Mouse (Mus musculus) heart, adult 2 months (tissue): Measurements from ENCODE around the gene Rassf10. TPM values are rescaled to one million over a fixed set of nuclear protein-coding genes. Genes with fewer than 3 reads are reported as not detected.

ENCODE experiments used
- DNase-seq, 2 experiments: peaks; one replicate each; pipeline ENCODE4 v3.0.0; 2021
- H3K27ac ChIP-seq: fragments of 200-600 bp; 2 replicates; pipeline ENCODE4 v1.8.1; 2022
- H3K27me3 ChIP-seq: fragments of 200-500 bp; 2 replicates; pipeline ENCODE4 v1.6.1; 2012; ENCODE audit warnings: mild to moderate bottlenecking, low read length, inconsistent platforms, mixed read lengths; ENCODE audit not compliant: control insufficient read depth, insufficient read depth
- H3K36me3 ChIP-seq: fragments of 200-500 bp; 2 replicates; pipeline ENCODE4 v1.6.1; 2012; ENCODE audit warnings: low read length, inconsistent platforms; ENCODE audit not compliant: control insufficient read depth, insufficient read depth
- H3K4me1 ChIP-seq: fragments of 200-500 bp; 2 replicates; pipeline ENCODE4 v1.6.1; 2011; ENCODE audit warnings: low read length; ENCODE audit not compliant: control insufficient read depth, insufficient read depth
- H3K4me3 ChIP-seq: fragments of 200-600 bp; 2 replicates; pipeline ENCODE4 v1.8.1; 2022
- H3K79me2 ChIP-seq: fragments of 200-500 bp; replicated peaks from 2 replicates; pipeline ENCODE4 v1.6.1; 2012; ENCODE audit warnings: mild to moderate bottlenecking, inconsistent platforms, low read length, moderate library complexity, mixed read lengths; ENCODE audit not compliant: control insufficient read depth, insufficient read depth
- H3K9ac ChIP-seq: fragments of 200-500 bp; 2 replicates; pipeline ENCODE4 v1.6.1; 2012; ENCODE audit warnings: low read depth, mild to moderate bottlenecking, control low read depth, inconsistent platforms, low read length, mixed read lengths
- CTCF ChIP-seq: fragments of 200-600 bp; IDR thresholded peaks from 2 replicates; pipeline ENCODE4 v1.8.1; 2022; ENCODE audit warnings: antibody characterized with exemption, mild to moderate bottlenecking, moderate library complexity
- EP300 ChIP-seq: fragments of 200-500 bp; IDR thresholded peaks from 2 replicates; pipeline ENCODE4 v1.6.1; 2011; ENCODE audit warnings: low read depth, low read length, control low read depth; ENCODE audit not compliant: insufficient read depth
- POLR2A ChIP-seq: fragments of 200-500 bp; IDR thresholded peaks from 2 replicates; pipeline ENCODE4 v1.6.1; 2011; ENCODE audit warnings: mild to moderate bottlenecking, low read depth, low read length, control low read depth; ENCODE audit not compliant: insufficient read depth
- whole genome bisulfite sequencing: fragments of 180-500 bp; shearing (Covaris S2); methylation state at CpG from one replicate; pipeline ENCODE4 v1.1.7; 2018; 5-methylcytosine and 5-hydroxymethylcytosine counted together
- intact Hi-C: fragments of 180-260 bp; cut with DNase I; formaldehyde crosslinking; loops from one replicate; pipeline ENCODE4 v1.15.1; 2025
- long read RNA-seq: library from polyadenylated mRNA; stranded (forward); transcript quantifications from one replicate; pipeline ENCODE4 v2.0.0, GENCODE M21; 2021
- polyA plus RNA-seq: library from polyadenylated mRNA; depleted of rRNA; stranded (reverse); fragments of >200 nt; gene quantifications from 2 replicates; pipeline ENCODE4 v1.2.3, GENCODE M21; 2012; rRNA removed
- total RNA-seq, 2 experiments: library from RNA; stranded (reverse); gene quantifications; 2 replicates each; pipeline ENCODE4 v1.2.3; 2021

Rassf10 gene
- total RNA-seq (1 to 10 TPM in 1 of 2 experiments, under 1 TPM in 1; 0.96 to 1.3 TPM), polyA plus RNA-seq (0.74 and 1.00 TPM in 2 replicates)
- long read RNA-seq, partial matches to known transcripts = 0 of 3 reads
- long read RNA-seq, other reads (novel, unspliced or antisense) = 0 of 3 reads

- intact Hi-C loops = no loop called here
- TF ChIP-seq EP300 (no peak), CTCF (0 out of 2 replicates have a peak, but pooled peaks have one; percentile 4), POLR2A (peak; percentile 91)
- Histone ChIP-seq H3K27ac (peak within 1 kb of the TSS; percentile 61), H3K79me2 (no peaks in the 10 kb centered on the region), H3K4me3 (peak within 1 kb of the TSS; percentile 63), H3K4me1 (no peaks in the 10 kb centered on the region; the same call in 1 of the 2 replicates), H3K36me3 (no peaks in the 10 kb centered on the region), H3K9ac (peak within 1 kb of the TSS; percentile 76), H3K27me3 (peaks cover 5% of the 10 kb centered on the region; the same call in 1 of the 2 replicates)
- WGBS = 1% methylated on average over 41 of the region's 41 CpGs
- peak; percentile 85 to 89 for DNase-seq
These were observed at the start of gene Rassf10 for GRCm38 (mm10) chr7:112953777-112954291. Gene Rassf10, plus strand, starts transcription at chr7:112953962.

DNA sequence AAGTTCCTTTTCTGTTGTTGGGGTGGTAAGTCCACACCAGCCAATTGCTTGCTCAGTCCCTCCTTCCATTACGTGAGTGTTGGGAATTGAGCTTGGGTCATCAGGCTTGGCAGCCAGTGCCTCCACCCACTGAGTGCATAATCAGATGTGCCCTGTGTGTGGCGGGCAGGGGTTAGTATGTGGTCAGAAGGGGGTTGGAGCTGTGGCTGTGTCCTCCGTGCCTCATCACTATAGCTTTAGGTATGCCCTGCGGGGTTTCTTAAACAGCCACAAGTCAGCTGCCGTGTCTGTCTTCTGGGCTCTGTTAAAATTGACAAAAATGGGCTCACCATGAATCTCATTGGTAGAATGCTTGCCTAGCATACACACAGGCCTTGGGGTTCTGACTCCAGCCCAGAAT, 46.9 kb upstream of the Rassf10 start:
- Histone ChIP-seq H3K4me1 (no peaks in the 10 kb centered on the region), H3K27ac (no peak overlapping the region), H3K36me3 (no peaks in the 10 kb centered on the region), H3K27me3 (no peaks in the 10 kb centered on the region), H3K79me2 (no peaks in the 10 kb centered on the region), H3K9ac (no peak overlapping the region), H3K4me3 (no peak overlapping the region)
- intact Hi-C loops = no loop called here
- 92% methylated on average over 5 of the region's 5 CpGs for WGBS
- no peak for DNase-seq
- TF ChIP-seq POLR2A = no peak

- Histone ChIP-seq H3K36me3 (no peaks in the 10 kb centered on the region), H3K79me2 (no peaks in the 10 kb centered on the region), H3K4me1 (no peaks in the 10 kb centered on the region), H3K27me3 (no peaks in the 10 kb centered on the region), H3K27ac (no peak overlapping the region), H3K4me3 (no peak overlapping the region), H3K9ac (no peak overlapping the region)
- no peak for TF ChIP-seq CTCF
- no peak for TF ChIP-seq EP300
- no peak for TF ChIP-seq POLR2A
- intact Hi-C loops = no loop called here
- 78% methylated on average over 2 of the region's 2 CpGs for WGBS
- no peak for DNase-seq
These were observed 46.3 kb upstream of the Rassf10 start for GRCm38 (mm10) chr7:112907468-112907867.

GRCm38 (mm10) chr7:112909164-112909563, 44.6 kb upstream of the Rassf10 start:
- no peaks in the 10 kb centered on the region for H3K36me3 ChIP-seq
- 77% methylated on average over 10 of the region's 10 CpGs for WGBS
- H3K27ac ChIP-seq = no peak overlapping the region
- H3K4me1 ChIP-seq = no peaks in the 10 kb centered on the region
- H3K79me2 ChIP-seq = no peaks in the 10 kb centered on the region
- H3K9ac ChIP-seq = no peak overlapping the region
- H3K27me3 ChIP-seq = no peaks in the 10 kb centered on the region
- no peak overlapping the region for H3K4me3 ChIP-seq
- TF ChIP-seq POLR2A (no peak), EP300 (no peak), CTCF (no peak)
- DNase-seq = no peak
- intact Hi-C loops = no loop called here

- intact Hi-C loops = no loop called here
- H3K27me3 ChIP-seq = no peaks in the 10 kb centered on the region
- 89% methylated on average over 3 of the region's 3 CpGs for WGBS
These were observed 40.8 kb upstream of the Rassf10 start for GRCm38 (mm10) chr7:112912969-112913368.

DNA sequence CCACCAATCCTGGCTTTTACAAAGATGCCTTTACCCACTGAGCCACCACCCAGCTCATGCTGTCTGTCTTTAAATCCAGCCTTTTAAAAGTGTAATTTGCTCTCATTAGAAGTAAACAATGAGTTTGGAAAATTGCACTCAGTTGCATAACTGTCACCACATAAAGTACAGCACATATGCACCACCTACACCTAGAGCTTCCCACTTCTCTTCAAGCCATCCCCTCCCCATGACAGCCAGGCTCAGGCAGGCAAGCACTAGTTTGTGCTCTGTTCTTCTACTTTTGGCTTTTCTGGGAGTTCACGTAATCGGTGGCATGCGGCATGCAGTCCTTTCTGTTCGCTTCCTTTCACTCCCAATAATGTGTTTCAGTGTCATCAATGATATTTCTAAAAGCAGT, 38.2 kb upstream of the Rassf10 start:
- Histone ChIP-seq H3K9ac (no peak overlapping the region), H3K27ac (no peak overlapping the region), H3K4me3 (no peak overlapping the region), H3K27me3 (no peaks in the 10 kb centered on the region), H3K79me2 (no peaks in the 10 kb centered on the region), H3K36me3 (no peaks in the 10 kb centered on the region), H3K4me1 (no peaks in the 10 kb centered on the region)
- TF ChIP-seq EP300 (no peak), POLR2A (no peak), CTCF (no peak)
- 95% methylated on average over 4 of the region's 4 CpGs for WGBS
- intact Hi-C loops = loop anchor here (5.0 kb wide), 1 partner anchor 352 kb away; no protein-coding TSS in a partner anchor
- no peak for DNase-seq

More at GRCm38 (mm10) chr7:112912969-112913368, 40.8 kb upstream of the Rassf10 start:
- Histone ChIP-seq H3K4me1 (no peaks in the 10 kb centered on the region), H3K27ac (no peak overlapping the region), H3K36me3 (no peaks in the 10 kb centered on the region), H3K79me2 (no peaks in the 10 kb centered on the region), H3K4me3 (no peak overlapping the region), H3K9ac (no peak overlapping the region)
- no peak for DNase-seq
- TF ChIP-seq EP300 (no peak), CTCF (no peak), POLR2A (no peak)
